Mouse (Mus musculus) stomach, postnatal 0 days (tissue): ENCODE data around the gene Eif2b4. TPM values are rescaled to one million over a fixed set of nuclear protein-coding genes. Genes with fewer than 3 reads are reported as not detected.

Experiments used
- ATAC-seq: fragments of 200-750 bp; cut with Nextera tagmentation; 2 replicates; pipeline ENCODE4 v1.8.0; 2017; ENCODE audit not compliant: low FRiP score, low TSS enrichment
- DNase-seq: peaks from one replicate; pipeline ENCODE4 v3.0.0-alpha.2; 2016; ENCODE audit warnings: low spot score
- H3K27ac ChIP-seq: fragments of 300-500 bp; sonication (generic); replicated peaks from 2 replicates; pipeline ENCODE4 v1.5.1; 2014; ENCODE audit warnings: mild to moderate bottlenecking, control low read depth
- H3K27me3 ChIP-seq: fragments of 300-500 bp; sonication (generic); 2 replicates; pipeline ENCODE4 v1.6.1; 2014; ENCODE audit warnings: low read length; ENCODE audit not compliant: control insufficient read depth, insufficient read depth
- H3K36me3 ChIP-seq: fragments of 300-500 bp; sonication (generic); 2 replicates; pipeline ENCODE4 v1.6.1; 2014; ENCODE audit warnings: low read length, mixed read lengths; ENCODE audit not compliant: control insufficient read depth, insufficient read depth
- H3K4me1 ChIP-seq: fragments of 300-500 bp; sonication (generic); replicated peaks from 2 replicates; pipeline ENCODE4 v1.6.1; 2014; ENCODE audit warnings: antibody characterized with exemption; ENCODE audit not compliant: control insufficient read depth, insufficient read depth
- H3K4me2 ChIP-seq: fragments of 300-500 bp; sonication (generic); replicated peaks from 2 replicates; pipeline ENCODE4 v1.6.1; 2014; ENCODE audit warnings: low read depth, mild to moderate bottlenecking, control low read depth, moderate library complexity
- H3K4me3 ChIP-seq: fragments of 300-500 bp; sonication (generic); 2 replicates; pipeline ENCODE4 v1.5.1; 2014; ENCODE audit warnings: low read depth, low read length, control low read depth
- H3K9ac ChIP-seq: fragments of 300-500 bp; sonication (generic); 2 replicates; pipeline ENCODE4 v1.6.1; 2014; ENCODE audit warnings: mild to moderate bottlenecking, low read length, control low read depth, mixed read lengths
- H3K9me3 ChIP-seq: fragments of 300-500 bp; sonication (generic); 2 replicates; pipeline ENCODE4 v1.6.1; 2016; ENCODE audit warnings: low read length; ENCODE audit not compliant: control insufficient read depth
- CTCF ChIP-seq: IDR thresholded peaks from 2 replicates; pipeline ENCODE4 v1.5.1; 2016; ENCODE audit warnings: antibody characterized with exemption, low read depth, mild to moderate bottlenecking, moderate library complexity
- EP300 ChIP-seq: optimal IDR thresholded peaks from 2 replicates; pipeline ENCODE3; 2016; ENCODE audit warnings: antibody characterized with exemption
- WGBS: fragments of 180-500 bp; shearing (Covaris S2); extraction: QIAGEN DNeasy Blood & Tissue Kit; methylation state at CpG from one replicate; pipeline ENCODE4 v1.1.7; 2014; 5-methylcytosine and 5-hydroxymethylcytosine counted together
- polyA plus RNA-seq: library from polyadenylated mRNA; unstranded; fragments of >200 nt; fragmentation: Nextera tagmentation; extraction: Ambion mirVana; gene quantifications from 2 replicates; pipeline ENCODE4 v1.2.1, GENCODE M21; 2015

Eif2b4 gene
- polyA plus RNA-seq, 1 experiment from 2014 or later = 44.2 TPM

- Histone ChIP-seq H3K27ac (no peak overlapping the region), H3K9me3 (no peaks in the 10 kb centered on the region), H3K36me3 (peaks cover 14% of the 10 kb centered on the region; the same call in 1 of the 2 replicates), H3K4me2 (no peak overlapping the region), H3K9ac (no peak overlapping the region), H3K4me1 (no peaks in the 10 kb centered on the region), H3K27me3 (no peaks in the 10 kb centered on the region), H3K4me3 (no peak overlapping the region)
- no peak for DNase-seq
- no peak for ATAC-seq
- TF ChIP-seq EP300 = no peak
- no peak for TF ChIP-seq CTCF
- 43% methylated on average over 4 of the region's 4 CpGs for WGBS
Measured at GRCm38 (mm10) chr5:31183678-31184077, 9.6 kb downstream of the Eif2b4 start.

GRCm38 (mm10) chr5:31181183-31181770 lies 12.0 kb downstream of the Eif2b4 start:
- DNase-seq (no peak), ATAC-seq (no peak)
- Histone ChIP-seq H3K4me1 (no peaks in the 10 kb centered on the region), H3K27ac (no peak overlapping the region), H3K9me3 (no peaks in the 10 kb centered on the region), H3K36me3 (no peaks in the 10 kb centered on the region), H3K27me3 (no peaks in the 10 kb centered on the region), H3K4me2 (no peak overlapping the region), H3K4me3 (no peak overlapping the region), H3K9ac (no peak overlapping the region)
- 88% methylated on average over 9 of the region's 9 CpGs for WGBS
- no peak for TF ChIP-seq EP300
- TF ChIP-seq CTCF = no peak

DNA sequence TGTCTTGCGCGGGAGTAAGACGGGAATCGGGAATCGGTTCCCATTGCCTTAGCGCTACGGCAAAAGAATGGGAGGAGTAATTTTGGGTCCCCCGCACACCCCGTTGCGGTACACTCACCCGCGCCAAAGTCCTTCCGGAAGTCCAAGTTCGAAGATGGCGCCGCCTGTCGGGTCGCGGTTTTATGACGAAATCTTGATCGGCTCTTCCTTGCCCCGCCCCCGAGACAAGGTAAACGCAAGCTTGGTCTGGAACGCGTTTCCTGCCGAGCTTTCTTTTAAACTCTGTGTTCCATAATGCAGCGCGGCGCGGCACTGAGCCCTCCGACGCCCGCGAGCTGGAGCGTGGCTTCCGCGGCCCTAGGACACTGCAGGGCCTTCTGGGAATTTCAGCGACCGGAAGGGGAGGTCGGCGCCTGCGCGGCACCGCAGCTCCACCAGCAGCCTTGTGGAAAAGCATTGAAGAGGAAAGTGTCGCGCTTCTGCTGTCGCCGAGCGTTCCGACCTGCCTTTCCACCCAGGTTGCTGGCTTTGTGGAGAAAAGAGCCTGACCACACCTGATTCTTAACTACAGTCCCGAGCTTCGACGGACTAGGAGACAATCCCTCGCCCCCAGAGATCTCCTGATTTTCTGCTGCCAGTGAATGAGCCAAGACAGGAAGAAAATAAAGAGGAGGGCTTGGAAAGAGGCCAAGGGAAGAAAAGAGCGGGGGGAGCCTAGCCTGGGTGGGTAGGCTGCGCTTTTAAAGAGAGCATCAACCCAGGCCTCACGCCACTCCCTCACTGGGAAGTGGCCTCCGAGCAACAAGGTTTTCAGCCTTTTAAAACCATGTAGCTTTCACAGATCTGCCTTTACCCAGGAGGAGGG lies 13.2 kb downstream of the Eif2b4 start, which contains the start of the genes Gm29609 and Gtf3c2:
Gene Gm29609, minus strand, starts transcription at position 146 of the 865 bp plus-strand sequence.
Gene Gtf3c2, minus strand, starts transcription at position 379 of the 865 bp plus-strand sequence.
- no peaks in the 10 kb centered on the region for H3K9me3 ChIP-seq
- DNase-seq (peak; percentile 94), ATAC-seq (peak; percentile 98)
- no peaks in the 10 kb centered on the region for H3K36me3 ChIP-seq
- WGBS = under 1% methylated on average over 59 of the region's 59 CpGs
- TF ChIP-seq EP300 = peak; percentile 31
- TF ChIP-seq CTCF = peak; percentile 36
- H3K4me2 ChIP-seq = peak within 1 kb of the TSS; percentile 81
- peak within 1 kb of the TSS; percentile 86 for H3K4me3 ChIP-seq
- peak within 1 kb of the TSS; percentile 74 for H3K9ac ChIP-seq
- H3K27me3 ChIP-seq = no peaks in the 10 kb centered on the region
- H3K27ac ChIP-seq = peak within 1 kb of the TSS; percentile 97
- no peaks in the 10 kb centered on the region for H3K4me1 ChIP-seq

DNA sequence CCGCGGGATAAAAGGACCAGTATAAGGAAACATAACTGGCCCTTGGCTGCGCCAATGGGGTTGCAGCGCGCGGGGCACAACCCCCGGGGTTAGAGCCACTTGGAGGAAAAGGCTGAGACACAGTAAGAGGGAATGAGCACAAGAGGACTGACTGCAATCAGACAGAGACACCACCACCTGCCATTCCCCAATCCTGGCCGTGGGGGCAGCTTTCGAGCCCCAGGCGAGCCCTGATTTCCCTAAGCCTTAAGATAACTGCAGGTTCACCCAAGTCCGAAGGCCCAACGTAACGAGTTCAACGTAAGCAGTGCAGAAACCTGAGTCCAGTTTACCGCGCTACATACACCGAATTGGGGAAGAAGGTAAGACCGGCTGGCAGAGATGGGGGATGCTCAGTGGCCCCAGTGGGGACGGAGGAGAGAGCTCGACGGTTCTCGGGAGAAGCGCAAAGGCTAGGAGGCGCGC lies 13.9 kb downstream of the Eif2b4 start:
- ATAC-seq (peak; percentile 48), DNase-seq (peak; percentile 47)
- H3K4me2 ChIP-seq = peak overlapping the region; percentile 81
- WGBS = under 1% methylated on average over 25 of the region's 25 CpGs
- no peaks in the 10 kb centered on the region for H3K27me3 ChIP-seq
- peak overlapping the region; percentile 97 for H3K27ac ChIP-seq
- TF ChIP-seq CTCF (no peak), EP300 (no peak)
- H3K36me3 ChIP-seq = peaks cover under 1% of the 10 kb centered on the region; the same call in 1 of the 2 replicates
- H3K4me1 ChIP-seq = no peaks in the 10 kb centered on the region
- peak overlapping the region; percentile 86 for H3K4me3 ChIP-seq
- H3K9me3 ChIP-seq = no peaks in the 10 kb centered on the region
- peak overlapping the region; percentile 74 for H3K9ac ChIP-seq

- no peak overlapping the region for H3K9ac ChIP-seq
- no peak overlapping the region for H3K27ac ChIP-seq
- 90% methylated on average over 4 of the region's 4 CpGs for WGBS
- peaks cover 40% of the 10 kb centered on the region for H3K36me3 ChIP-seq
- DNase-seq (no peak), ATAC-seq (no peak)
- no peak overlapping the region for H3K4me3 ChIP-seq
- TF ChIP-seq CTCF (no peak), EP300 (no peak)
- no peaks in the 10 kb centered on the region for H3K4me1 ChIP-seq
- no peak overlapping the region for H3K4me2 ChIP-seq
- no peaks in the 10 kb centered on the region for H3K9me3 ChIP-seq
- no peaks in the 10 kb centered on the region for H3K27me3 ChIP-seq
Measured at GRCm38 (mm10) chr5:31168630-31169029, 24.6 kb downstream of the Eif2b4 start.
